Mouse (Mus musculus): ENCODE results near the gene Bak1. TPM values are rescaled to one million over a fixed set of nuclear protein-coding genes. Genes with fewer than 3 reads are reported as not detected.
"Not testable (repeated sequence)": the region's sequence is repeated elsewhere in the genome, so short reads cannot be mapped to it uniquely, and the experiment has no call there.

Gene Bak1
- total RNA-seq, 2 experiments from 2014 or later: 30.0 to 33.9 TPM

DNA sequence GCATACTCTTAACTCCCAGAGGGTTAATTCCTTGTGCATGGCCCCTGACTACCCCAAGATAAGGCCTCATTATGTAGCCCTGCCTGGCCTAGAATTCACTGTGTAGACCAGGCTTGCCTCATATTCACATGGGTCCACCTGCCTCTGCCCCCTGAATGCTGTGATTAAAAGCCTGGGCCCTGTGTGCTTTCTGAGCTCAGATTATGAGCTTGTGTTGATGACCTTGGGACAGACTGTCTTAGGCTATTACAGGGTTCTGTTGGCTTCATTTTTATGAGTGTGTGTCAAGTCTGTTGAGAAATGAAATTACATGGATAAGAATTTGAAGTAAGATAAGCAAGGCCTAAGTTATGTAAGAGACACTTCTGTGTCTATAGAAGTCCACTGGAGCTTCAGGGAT is 38.3 kb downstream of the Bak1 start:
- intact Hi-C loops (cut with DNase I): no loop called here
- DNase-seq: no peak

DNA sequence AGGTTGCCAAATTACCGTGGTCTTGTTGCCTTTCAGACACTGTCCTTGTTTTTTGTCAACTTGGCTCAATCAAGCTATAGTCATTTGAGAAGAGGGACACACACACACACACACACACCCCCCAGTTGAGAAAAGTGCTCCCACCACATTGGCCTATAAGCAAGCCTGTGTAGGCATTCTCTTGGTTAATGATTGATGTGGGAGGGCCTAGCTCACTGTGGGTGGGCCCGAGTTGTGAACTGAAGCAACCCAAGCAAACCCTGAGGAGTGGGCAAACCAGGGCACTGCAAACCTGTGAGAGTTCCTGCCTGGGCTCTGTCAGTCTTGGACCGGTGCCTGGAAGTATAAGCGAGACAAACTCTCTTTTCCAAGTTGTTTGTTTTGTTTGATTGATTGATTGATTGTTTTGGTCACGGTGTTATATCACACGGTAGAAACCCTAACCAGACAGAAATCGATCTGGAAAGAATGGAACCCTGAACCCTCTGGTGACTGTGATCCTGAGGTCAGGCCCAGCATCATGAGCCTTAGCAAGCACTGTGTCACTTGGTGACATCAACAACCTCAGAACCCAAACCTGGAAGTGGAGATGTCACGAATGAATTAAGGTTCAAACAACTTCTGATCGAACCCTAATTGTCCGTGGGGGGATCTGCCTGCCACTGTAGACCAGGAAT is 43.2 kb downstream of the Bak1 start:
- intact Hi-C loops (cut with DNase I): no loop called here
- no peak for DNase-seq

DNA sequence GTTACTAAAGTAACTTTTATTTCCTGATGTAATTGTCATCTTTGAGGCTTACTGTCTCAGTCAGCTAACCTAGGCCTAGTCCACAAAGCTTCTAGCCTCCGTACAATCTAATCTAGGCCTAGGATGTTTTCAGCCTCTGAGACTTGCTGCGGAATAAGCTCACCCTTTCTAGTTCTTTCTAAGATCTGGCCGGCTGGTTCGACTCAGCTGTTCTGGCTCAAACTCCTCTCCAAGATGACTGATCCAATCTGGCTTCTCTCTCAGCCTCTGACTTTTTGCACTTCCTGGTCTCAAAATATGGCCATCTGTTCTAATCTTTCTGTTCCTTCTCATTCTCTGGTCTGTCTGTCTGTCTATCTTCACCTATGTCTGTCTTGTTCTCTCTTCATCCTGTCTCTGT is 45.4 kb downstream of the Bak1 start:
- intact Hi-C loops (cut with DNase I): no loop called here
- no peak for DNase-seq

- no peak for DNase-seq
- intact Hi-C loops (cut with DNase I): no loop called here
These were observed 47.8 kb downstream of the Bak1 start for GRCm38 (mm10) chr17:26981050-26981449.

DNA sequence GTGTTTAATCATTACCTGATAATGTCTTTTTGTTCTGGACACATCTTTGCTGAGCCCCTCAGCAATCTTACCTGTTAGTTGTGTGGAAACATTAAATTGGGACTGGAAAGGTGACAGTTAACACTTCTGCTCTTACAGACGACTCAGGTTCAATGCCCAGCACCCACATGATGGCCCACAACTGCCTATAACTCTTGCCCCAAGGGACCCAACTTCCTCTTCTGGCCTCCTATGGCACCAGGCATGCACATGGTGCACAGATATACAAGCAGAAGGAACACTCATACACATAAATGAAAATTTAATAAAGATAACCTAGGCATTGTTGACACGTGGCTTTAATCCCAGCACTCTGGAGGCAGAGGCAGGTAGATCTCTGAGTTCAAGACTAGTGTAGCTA is 49.4 kb downstream of the Bak1 start:
- intact Hi-C loops (cut with DNase I): no loop called here
- no peak for DNase-seq

DNA sequence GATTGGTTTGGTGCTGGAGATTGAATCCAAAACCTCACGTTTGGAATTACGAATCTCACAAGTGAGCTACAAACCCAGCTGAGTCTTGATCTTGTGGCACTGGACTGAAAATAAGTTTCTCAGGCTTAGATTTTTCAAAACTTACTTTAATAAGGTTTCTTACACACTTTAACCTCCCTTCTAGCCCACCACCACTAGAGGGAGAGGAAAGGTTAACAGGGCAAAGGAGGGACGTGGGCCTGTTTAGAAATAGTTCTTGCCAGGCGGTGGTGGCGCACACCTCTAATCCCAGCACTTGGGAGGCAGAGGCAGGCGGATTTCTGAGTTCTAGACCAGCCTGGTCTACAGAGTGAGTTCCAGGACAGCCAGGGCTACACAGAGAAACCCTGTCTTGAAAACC is 51.5 kb downstream of the Bak1 start:
- DNase-seq; intact Hi-C loops (cut with DNase I): not testable (repeated sequence)

DNA sequence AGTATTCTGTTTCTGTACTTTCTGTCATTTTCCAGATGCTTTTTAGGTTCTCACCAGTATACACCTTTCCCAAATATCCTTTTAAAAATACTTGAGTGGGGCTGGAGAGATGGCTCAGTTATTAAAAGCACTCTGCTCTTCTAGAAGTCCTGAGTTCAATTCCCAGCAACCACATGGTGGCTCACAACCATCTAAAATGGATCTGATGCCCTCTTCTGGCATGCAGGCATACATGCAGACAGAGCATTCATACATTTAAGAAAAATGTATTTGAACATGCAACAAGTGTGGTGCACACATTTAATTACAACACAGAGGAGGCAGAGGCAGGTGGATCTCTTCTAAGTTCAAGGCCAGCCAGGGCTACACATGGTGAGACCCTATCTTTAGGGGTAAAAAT is 53.4 kb downstream of the Bak1 start:
- DNase-seq: no peak
- intact Hi-C loops (cut with DNase I): no loop called here

GRCm38 (mm10) chr17:26974547-26974946 is 54.3 kb downstream of the Bak1 start:
- no peak for DNase-seq
- intact Hi-C loops (cut with DNase I): no loop called here

- intact Hi-C loops (cut with DNase I): no loop called here
- peak; percentile 97 for DNase-seq
These were observed 55.9 kb downstream of the Bak1 start, which contains the start of gene Zbtb9 for GRCm38 (mm10) chr17:26972703-26973574. Zbtb9 (plus strand) TSS chr17:26973167.

- intact Hi-C loops (cut with DNase I): no loop called here
- DNase-seq: no peak
These were observed 56.7 kb downstream of the Bak1 start for GRCm38 (mm10) chr17:26972107-26972506.

- intact Hi-C loops (cut with DNase I): no loop called here
- DNase-seq: no peak
These were observed 57.4 kb downstream of the Bak1 start for GRCm38 (mm10) chr17:26971247-26971905.

DNA sequence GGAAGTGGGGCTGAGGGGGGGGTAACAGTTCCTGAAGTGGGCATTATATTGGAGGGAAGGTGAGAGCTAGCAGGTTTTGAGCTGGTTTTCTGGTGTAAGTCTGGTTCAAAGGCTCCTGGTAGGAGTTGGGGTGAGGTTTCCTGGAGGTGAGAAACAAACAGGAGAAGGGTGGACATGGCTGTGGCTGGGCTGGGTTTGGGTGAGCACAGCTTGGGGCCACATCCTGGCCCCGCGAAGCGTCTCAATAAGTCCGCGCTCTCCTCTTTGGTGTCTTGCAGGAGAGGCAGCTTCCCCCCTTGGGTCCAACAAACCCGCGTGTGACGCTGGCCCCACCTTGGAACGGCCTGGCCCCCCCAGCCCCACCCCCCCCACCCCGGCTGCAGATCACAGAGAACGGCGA is 58.6 kb downstream of the Bak1 start:
- intact Hi-C loops (cut with DNase I): no loop called here
- no peak for DNase-seq

Other genes with a start within 250 kb of the Bak1 start
- gene Bnip1, start 247.9 kb downstream of the Bak1 start, total RNA-seq (2021): 10 to 100 TPM; 39.1 to 42.9 TPM
- gene Nkx2-5, start 184.0 kb downstream of the Bak1 start, total RNA-seq (2021): not detected
- 1 to 10 TPM; 4.8 to 6.0 TPM for gene Kifc5b, start 111.9 kb downstream of the Bak1 start, total RNA-seq (2021)
- 10 to 100 TPM; 30.5 to 33.6 TPM for gene Phf1, start 96.0 kb downstream of the Bak1 start, total RNA-seq (2021)
- 10 to 100 TPM; 78.8 TPM for gene Cuta, start 89.4 kb downstream of the Bak1 start, total RNA-seq (2021)
- gene Syngap1, start 87.8 kb downstream of the Bak1 start, total RNA-seq (2021): 100 to 1,000 TPM; 350 to 366 TPM
- gene Zbtb9, start 55.8 kb downstream of the Bak1 start, total RNA-seq (2021): 10 to 100 TPM; 17.0 to 18.1 TPM
- gene Itpr3, start 28.3 kb upstream of the Bak1 start, total RNA-seq (2021): 1 to 10 TPM; 2.2 to 2.8 TPM
- 100 to 1,000 TPM; 170 to 186 TPM for gene Uqcc2, start 104.9 kb upstream of the Bak1 start, total RNA-seq (2021)
- not detected for gene Ip6k3, start 138.8 kb upstream of the Bak1 start, total RNA-seq (2021)
- 10 to 100 TPM; 64.7 to 67.8 TPM for gene Lemd2, start 175.5 kb upstream of the Bak1 start, total RNA-seq (2021)